Mouse (Mus musculus) embryo, embryonic 11.5 days (tissue): ENCODE data around the gene Ermn.

Experiments used
- DNase-seq: peaks from one replicate; pipeline ENCODE4 v3.0.0-alpha.2; 2012; ENCODE audit warnings: low read depth, low spot score

Ermn gene

GRCm38 (mm10) chr2:58052821-58053581 lies at the start of gene Ermn:
Ermn (minus strand) TSS chr2:58052864.
- no peak for DNase-seq

GRCm38 (mm10) chr2:58094818-58095217 lies 42.2 kb upstream of the Ermn start:
- no peak for DNase-seq

GRCm38 (mm10) chr2:58086420-58086819 lies 33.8 kb upstream of the Ermn start:
- DNase-seq: no peak

- no peak for DNase-seq
Measured at GRCm38 (mm10) chr2:58079849-58080248, 27.2 kb upstream of the Ermn start.

- peak; percentile 45 for DNase-seq
Measured at GRCm38 (mm10) chr2:58055383-58055782, 2.7 kb upstream of the Ermn start.

- DNase-seq: no peak
Measured at GRCm38 (mm10) chr2:58041867-58042266, 10.8 kb downstream of the Ermn start.

GRCm38 (mm10) chr2:58036926-58037325 lies 15.7 kb downstream of the Ermn start:
- no peak for DNase-seq

- DNase-seq: no peak
Measured at GRCm38 (mm10) chr2:58035635-58036034, 17.0 kb downstream of the Ermn start.

GRCm38 (mm10) chr2:58031431-58031830 lies 21.2 kb downstream of the Ermn start:
- DNase-seq: no peak

GRCm38 (mm10) chr2:58029404-58029803 lies 23.3 kb downstream of the Ermn start:
- peak; percentile 60 for DNase-seq

GRCm38 (mm10) chr2:58026740-58027139 lies 25.9 kb downstream of the Ermn start:
- no peak for DNase-seq

GRCm38 (mm10) chr2:58023556-58023955 lies 29.1 kb downstream of the Ermn start:
- no peak for DNase-seq

- DNase-seq: no peak
Measured at GRCm38 (mm10) chr2:58007081-58007480, 45.6 kb downstream of the Ermn start.

GRCm38 (mm10) chr2:58001497-58001896 lies 51.2 kb downstream of the Ermn start:
- DNase-seq: no peak

GRCm38 (mm10) chr2:57997752-57998430 lies 54.8 kb downstream of the Ermn start, which contains the start of gene Galnt5:
Galnt5 (plus strand) TSS chr2:57997884.
- peak; percentile 16 for DNase-seq
